Mouse (Mus musculus) heart, embryonic 12.5 days (tissue): ENCODE measurements at regions not wholly inside any gene's neighbourhood (a gene's known extent, or its start where the extent isn't known, plus 50 kb on each side); places are given as distances from the start of the nearest gene placed in this dataset.

Experiments
- ATAC-seq: fragments of 200-750 bp; cut with Nextera tagmentation; 2 replicates; pipeline ENCODE4 v1.8.0; 2017; ENCODE audit warnings: moderate TSS enrichment, moderate library complexity; ENCODE audit not compliant: insufficient number of reproducible peaks, low FRiP score
- H3K27ac ChIP-seq: fragments of 300-500 bp; sonication (generic); 2 replicates; pipeline ENCODE4 v1.5.1; 2016; ENCODE audit warnings: mild to moderate bottlenecking, moderate library complexity; ENCODE audit not compliant: poor library complexity, severe bottlenecking
- H3K27me3 ChIP-seq: fragments of 300-500 bp; sonication (generic); replicated peaks from 2 replicates; pipeline ENCODE4 v1.6.1; 2016; ENCODE audit warnings: mild to moderate bottlenecking, moderate library complexity
- H3K36me3 ChIP-seq: fragments of 300-500 bp; sonication (generic); 2 replicates; pipeline ENCODE4 v1.6.1; 2016; ENCODE audit warnings: mild to moderate bottlenecking, moderate library complexity
- H3K4me1 ChIP-seq: fragments of 300-500 bp; sonication (generic); replicated peaks from 2 replicates; pipeline ENCODE4 v1.6.1; 2016; ENCODE audit warnings: mild to moderate bottlenecking
- H3K4me2 ChIP-seq: fragments of 300-500 bp; sonication (generic); 2 replicates; pipeline ENCODE4 v1.6.1; 2016; ENCODE audit warnings: mild to moderate bottlenecking, moderate library complexity
- H3K4me3 ChIP-seq: fragments of 300-500 bp; sonication (generic); 2 replicates; pipeline ENCODE4 v1.5.1; 2016; ENCODE audit warnings: mild to moderate bottlenecking
- H3K9ac ChIP-seq: fragments of 300-500 bp; sonication (generic); 2 replicates; pipeline ENCODE4 v1.6.1; 2016; ENCODE audit warnings: mild to moderate bottlenecking, moderate library complexity
- H3K9me3 ChIP-seq: fragments of 300-500 bp; sonication (generic); replicated peaks from 2 replicates; pipeline ENCODE4 v1.6.1; 2016; ENCODE audit warnings: mild to moderate bottlenecking, moderate library complexity
- WGBS: fragments of 180-500 bp; shearing (Covaris S2); methylation state at CpG from one replicate; pipeline ENCODE4 v1.1.7; 2016; 5-methylcytosine and 5-hydroxymethylcytosine counted together

DNA sequence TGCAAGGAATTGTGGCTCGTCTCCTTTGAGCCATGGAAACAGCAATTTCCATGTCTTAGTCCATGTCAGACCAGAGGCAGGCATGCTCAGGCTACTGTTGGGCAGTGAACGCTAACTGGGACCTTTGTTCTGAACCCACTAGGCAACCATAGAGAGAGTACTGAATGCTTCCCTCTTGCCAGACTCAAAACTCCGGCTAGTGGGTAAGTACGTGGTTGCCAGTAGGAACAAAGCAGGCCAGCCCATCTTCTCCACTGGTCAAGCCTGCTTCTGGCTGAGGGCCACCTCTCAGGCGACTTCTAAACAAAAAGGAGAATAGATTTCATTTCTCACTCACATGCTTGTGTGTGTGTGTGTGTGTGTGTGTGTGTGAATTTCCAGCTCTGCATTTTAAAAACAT is 163.8 kb upstream of the Maf start:
- no peak overlapping the region for H3K4me2 ChIP-seq
- no peaks in the 10 kb centered on the region for H3K27me3 ChIP-seq
- H3K9ac ChIP-seq, result no peak overlapping the region
- ATAC-seq, result no peak
- H3K4me3 ChIP-seq, result no peak overlapping the region
- no peak overlapping the region for H3K27ac ChIP-seq
- H3K9me3 ChIP-seq, result no peaks in the 10 kb centered on the region
- 65% methylated on average over 5 of the region's 5 CpGs for WGBS
- H3K36me3 ChIP-seq, result no peaks in the 10 kb centered on the region
- no peaks in the 10 kb centered on the region for H3K4me1 ChIP-seq

DNA sequence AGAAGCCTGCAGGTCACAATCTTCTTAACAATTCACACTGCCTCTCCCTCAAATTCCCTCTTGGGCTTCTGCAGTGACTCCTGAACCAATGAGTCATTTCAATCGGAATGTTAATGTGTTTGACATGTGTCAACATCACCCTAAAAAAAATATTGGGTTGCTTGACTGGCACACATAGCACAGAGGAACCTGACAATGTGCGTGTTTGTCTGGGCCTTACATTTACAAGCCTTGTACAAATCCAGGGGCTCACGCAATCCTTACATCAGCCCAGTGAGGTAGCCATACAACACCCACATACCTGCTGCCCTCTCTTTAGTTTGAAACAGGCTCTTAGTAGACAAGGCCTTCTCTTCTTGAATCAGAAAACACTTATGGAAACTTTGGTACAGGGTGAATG is 153.8 kb upstream of the Maf start:
- Histone ChIP-seq H3K27ac (no peak overlapping the region), H3K9me3 (no peaks in the 10 kb centered on the region), H3K9ac (no peak overlapping the region), H3K36me3 (no peaks in the 10 kb centered on the region), H3K4me2 (no peak overlapping the region), H3K4me3 (no peak overlapping the region), H3K27me3 (no peaks in the 10 kb centered on the region), H3K4me1 (no peaks in the 10 kb centered on the region)
- WGBS, result 80% methylated on average over 3 of the region's 3 CpGs
- ATAC-seq, result no peak

DNA sequence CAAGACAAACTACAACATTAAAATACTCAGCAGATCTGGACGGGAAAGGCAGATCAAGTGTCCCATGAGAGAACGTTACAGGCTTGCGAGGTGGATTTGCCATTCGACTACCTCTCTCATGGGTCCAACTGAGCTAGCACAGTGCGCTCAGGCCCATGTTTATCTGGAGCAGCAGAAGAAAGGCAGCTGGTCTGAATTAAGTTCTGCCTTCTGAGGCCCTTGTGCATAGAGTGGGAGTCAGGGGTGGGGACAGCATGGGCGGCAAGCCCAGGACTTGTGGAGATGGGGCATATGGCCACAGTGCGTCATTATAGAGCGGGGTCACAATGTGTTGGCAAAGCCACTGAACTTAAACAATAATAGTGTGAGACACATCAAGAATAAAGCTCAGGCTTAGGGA is 151.8 kb upstream of the Maf start:
- ATAC-seq, result no peak

DNA sequence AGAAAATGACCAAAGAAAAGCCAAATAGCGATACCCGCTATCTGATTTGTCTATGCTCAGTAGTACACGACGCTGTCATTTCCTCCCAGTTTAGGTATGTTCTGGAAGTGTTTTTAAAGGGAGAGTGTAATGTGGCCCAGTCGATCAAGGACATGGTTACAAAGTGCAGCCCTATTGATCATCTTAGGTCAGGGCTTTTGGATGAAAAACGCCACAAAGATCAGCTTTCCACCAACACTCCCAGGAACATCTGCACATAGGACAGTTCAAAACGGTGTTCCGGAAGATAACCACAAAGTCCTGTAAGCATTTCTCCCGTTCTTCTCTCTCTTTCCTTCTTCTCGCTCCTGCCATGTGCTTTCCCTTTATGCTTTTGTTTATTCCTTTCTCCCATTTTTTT is 149.2 kb upstream of the Maf start:
- WGBS, result 84% methylated on average over 10 of the region's 10 CpGs
- no peaks in the 10 kb centered on the region for H3K27me3 ChIP-seq
- no peaks in the 10 kb centered on the region for H3K4me1 ChIP-seq
- H3K4me2 ChIP-seq, result no peak overlapping the region
- H3K4me3 ChIP-seq, result no peak overlapping the region
- ATAC-seq, result no peak
- no peaks in the 10 kb centered on the region for H3K9me3 ChIP-seq
- no peaks in the 10 kb centered on the region for H3K36me3 ChIP-seq
- no peak overlapping the region for H3K9ac ChIP-seq
- no peak overlapping the region for H3K27ac ChIP-seq

More for the DNA sequence above, 151.8 kb upstream of the Maf start:
- no peak overlapping the region for H3K27ac ChIP-seq
- H3K36me3 ChIP-seq, result no peaks in the 10 kb centered on the region
- H3K4me2 ChIP-seq, result no peak overlapping the region
- H3K27me3 ChIP-seq, result no peaks in the 10 kb centered on the region
- no peak overlapping the region for H3K9ac ChIP-seq
- no peak overlapping the region for H3K4me3 ChIP-seq
- no peaks in the 10 kb centered on the region for H3K4me1 ChIP-seq
- 86% methylated on average over 8 of the region's 8 CpGs for WGBS
- H3K9me3 ChIP-seq, result no peaks in the 10 kb centered on the region

DNA sequence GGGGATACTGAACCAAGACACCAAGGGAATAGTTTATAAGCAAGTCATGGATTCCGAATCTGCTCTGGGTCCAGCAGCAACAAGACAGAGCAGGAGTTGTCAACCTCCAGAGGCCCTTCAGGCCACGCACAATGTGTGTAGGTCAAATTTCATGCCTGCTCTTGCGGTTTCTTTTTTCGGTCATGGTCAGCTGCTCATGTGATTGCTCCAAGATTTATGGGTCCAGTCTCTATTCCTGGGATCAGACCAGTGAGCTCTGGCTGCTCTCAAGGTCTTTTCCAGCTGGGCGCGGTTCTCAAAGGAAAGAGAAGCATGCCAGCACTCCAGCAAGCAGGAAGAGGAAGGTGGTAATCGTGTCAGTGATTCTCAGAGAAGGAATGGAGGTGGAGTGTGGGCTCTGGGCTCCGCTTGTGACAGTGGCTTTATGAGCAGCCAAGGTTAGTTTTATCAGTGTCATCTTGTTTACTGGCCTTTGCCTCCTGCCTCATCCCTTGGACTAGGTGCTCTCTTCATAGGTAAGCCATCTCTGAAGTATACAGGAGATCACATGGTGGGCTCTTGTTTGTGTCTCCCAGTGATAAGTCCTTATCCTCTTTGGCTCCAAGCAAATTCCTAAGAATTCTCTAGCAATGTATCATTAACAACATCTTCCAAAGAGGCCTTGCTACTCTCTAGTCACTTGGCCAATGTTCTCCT is 148.5 kb upstream of the Maf start:
- no peaks in the 10 kb centered on the region for H3K27me3 ChIP-seq
- no peak overlapping the region for H3K27ac ChIP-seq
- H3K4me3 ChIP-seq, result no peak overlapping the region
- WGBS, result 77% methylated on average over 8 of the region's 8 CpGs
- no peak overlapping the region for H3K9ac ChIP-seq
- H3K4me1 ChIP-seq, result no peaks in the 10 kb centered on the region
- no peak overlapping the region for H3K4me2 ChIP-seq
- no peaks in the 10 kb centered on the region for H3K9me3 ChIP-seq
- H3K36me3 ChIP-seq, result no peaks in the 10 kb centered on the region
- no peak for ATAC-seq

DNA sequence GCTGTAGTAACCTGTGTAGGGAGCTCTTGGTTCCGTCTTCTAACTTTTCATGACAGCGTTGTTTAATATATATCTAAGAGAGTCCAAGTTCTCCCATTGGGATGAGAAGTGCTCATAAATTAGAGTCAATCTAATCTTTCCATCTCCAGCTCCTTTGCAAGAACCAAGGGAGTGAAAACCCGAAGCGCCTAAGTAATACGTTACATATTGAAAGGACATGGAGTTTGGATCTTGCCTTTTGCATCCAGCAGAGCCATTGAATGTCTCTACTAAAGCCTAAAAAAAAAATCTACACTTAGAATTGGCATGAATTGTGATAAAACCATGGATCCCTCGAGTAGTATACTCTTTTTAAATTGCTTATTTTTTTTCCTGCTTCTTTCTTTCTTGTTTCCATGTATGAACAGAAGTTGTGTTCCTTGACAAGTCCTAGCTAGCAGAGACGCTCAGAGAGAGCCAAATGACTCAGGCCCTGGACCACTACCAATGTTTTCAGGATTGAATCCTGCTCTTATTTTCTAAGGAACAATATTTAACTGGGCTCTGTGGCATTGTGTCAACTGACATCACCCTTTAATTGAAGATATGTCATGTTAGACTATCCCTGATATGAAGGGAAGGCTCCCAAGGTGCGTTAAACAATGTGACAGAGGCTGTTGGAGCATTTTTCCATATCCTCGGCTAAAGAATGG is 146.8 kb upstream of the Maf start:
- no peak for ATAC-seq
- Histone ChIP-seq H3K9me3 (no peaks in the 10 kb centered on the region), H3K4me1 (no peaks in the 10 kb centered on the region), H3K4me3 (no peak overlapping the region), H3K27me3 (no peaks in the 10 kb centered on the region), H3K36me3 (no peaks in the 10 kb centered on the region), H3K4me2 (no peak overlapping the region), H3K27ac (no peak overlapping the region), H3K9ac (no peak overlapping the region)
- WGBS, result 82% methylated on average over 9 of the region's 9 CpGs

DNA sequence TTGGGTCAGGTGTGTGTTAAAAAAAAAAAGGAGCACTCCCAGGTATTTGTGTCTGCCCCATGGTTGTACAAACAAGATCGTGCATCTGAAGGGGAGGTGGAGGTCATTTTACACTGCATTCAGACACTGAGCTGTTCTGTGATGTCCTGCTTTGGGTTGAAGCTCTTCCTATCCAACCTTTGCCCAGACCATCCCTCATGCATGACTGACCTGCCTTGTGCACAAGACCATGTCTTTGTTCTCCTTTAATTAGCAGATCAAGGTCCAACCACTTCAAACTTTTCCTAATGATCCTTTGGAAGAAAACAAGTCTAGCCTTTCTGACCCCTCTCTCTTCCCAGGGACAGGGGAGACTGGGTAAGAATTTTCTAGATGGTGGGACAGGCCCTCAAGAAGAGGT is 143.0 kb upstream of the Maf start:
- H3K27me3 ChIP-seq, result no peaks in the 10 kb centered on the region
- H3K9ac ChIP-seq, result no peak overlapping the region
- H3K4me3 ChIP-seq, result no peak overlapping the region
- no peak for ATAC-seq
- H3K4me2 ChIP-seq, result no peak overlapping the region
- no peaks in the 10 kb centered on the region for H3K4me1 ChIP-seq
- H3K36me3 ChIP-seq, result no peaks in the 10 kb centered on the region
- WGBS, result 59% methylated on average over 1 of the region's 1 CpGs
- no peaks in the 10 kb centered on the region for H3K9me3 ChIP-seq
- no peak overlapping the region for H3K27ac ChIP-seq

DNA sequence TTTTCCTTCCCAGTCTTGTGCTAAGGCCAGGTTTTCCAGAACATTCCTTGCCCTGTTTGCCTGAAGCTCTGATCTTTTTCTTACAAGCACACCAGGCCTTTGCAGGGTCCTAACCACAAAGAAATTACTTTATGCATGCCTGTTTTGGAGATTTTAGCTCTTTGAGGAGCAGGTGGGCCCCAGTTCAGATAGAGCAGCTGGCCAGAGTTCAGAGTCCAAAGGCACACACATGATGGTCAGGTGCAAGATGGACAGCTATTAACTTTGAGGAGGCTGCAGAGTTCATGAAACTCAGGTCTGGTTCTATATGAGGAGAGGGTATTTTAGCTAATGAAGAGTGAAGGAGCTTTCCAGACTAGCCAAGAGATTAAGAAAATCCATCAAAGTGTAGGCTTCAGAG is 125.8 kb upstream of the Maf start:
- no peak overlapping the region for H3K4me3 ChIP-seq
- no peak overlapping the region for H3K9ac ChIP-seq
- no peaks in the 10 kb centered on the region for H3K9me3 ChIP-seq
- H3K36me3 ChIP-seq, result no peaks in the 10 kb centered on the region
- no peak overlapping the region for H3K27ac ChIP-seq
- no peaks in the 10 kb centered on the region for H3K27me3 ChIP-seq
- no peak for ATAC-seq
- H3K4me2 ChIP-seq, result no peak overlapping the region
- no peaks in the 10 kb centered on the region for H3K4me1 ChIP-seq

DNA sequence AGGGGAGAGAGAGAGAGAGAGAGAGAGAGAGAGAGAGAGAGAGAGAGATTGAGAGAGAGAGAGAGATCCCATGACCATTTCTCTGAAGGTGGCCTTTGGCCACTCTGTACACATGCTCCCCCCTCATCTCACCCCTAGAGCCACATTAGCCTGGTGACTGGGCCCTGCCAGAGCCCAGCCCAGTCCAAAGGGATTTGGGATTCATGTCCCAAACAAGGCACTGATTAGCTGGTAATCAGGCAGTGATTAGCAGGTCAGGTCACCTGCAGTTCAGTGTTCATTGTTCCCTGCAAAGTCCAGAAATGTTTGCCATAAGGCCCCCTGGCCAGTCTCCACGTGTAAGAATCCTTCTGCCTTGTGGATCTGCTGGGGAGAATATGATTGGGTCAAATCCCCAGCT is 124.1 kb upstream of the Maf start:
- H3K4me3 ChIP-seq, result no peak overlapping the region
- no peaks in the 10 kb centered on the region for H3K9me3 ChIP-seq
- no peak overlapping the region for H3K9ac ChIP-seq
- H3K27ac ChIP-seq, result no peak overlapping the region
- 35% methylated on average over 1 of the region's 1 CpGs for WGBS
- no peaks in the 10 kb centered on the region for H3K36me3 ChIP-seq
- peaks cover 3% of the 10 kb centered on the region for H3K4me1 ChIP-seq
- no peaks in the 10 kb centered on the region for H3K27me3 ChIP-seq
- H3K4me2 ChIP-seq, result no peak overlapping the region
- no peak for ATAC-seq

DNA sequence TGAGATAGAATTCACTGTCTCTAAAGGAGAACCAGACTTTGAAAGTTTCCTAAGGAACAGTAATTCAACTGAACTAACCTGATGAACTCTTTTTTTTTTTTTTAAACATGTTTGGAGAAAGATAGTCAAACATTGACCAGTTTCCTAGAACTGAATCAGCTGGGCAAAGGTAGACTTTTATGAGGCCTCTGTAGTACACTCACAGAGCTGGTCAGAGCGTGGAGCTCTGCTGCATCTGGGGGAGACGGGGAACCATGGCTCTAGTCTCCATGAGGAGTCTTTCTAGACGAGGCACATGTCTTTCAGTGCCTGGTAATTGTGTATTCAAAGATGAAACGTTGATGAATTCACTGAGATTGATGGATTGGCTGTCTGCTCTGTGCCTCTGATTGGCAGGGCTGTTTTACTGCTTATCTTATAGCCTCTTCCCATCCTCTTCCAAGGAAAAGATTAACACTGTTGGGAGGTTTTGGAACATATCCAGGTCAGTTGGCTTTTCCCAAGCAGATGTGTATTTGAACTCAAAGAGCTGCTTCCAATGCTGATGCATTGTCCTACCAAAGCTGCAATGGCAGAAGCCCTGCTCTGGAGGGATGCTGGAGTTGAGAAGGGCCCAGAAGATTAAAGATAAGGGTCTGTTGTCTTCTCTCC is 122.5 kb upstream of the Maf start:
- Histone ChIP-seq H3K36me3 (no peaks in the 10 kb centered on the region), H3K27me3 (no peaks in the 10 kb centered on the region), H3K9me3 (no peaks in the 10 kb centered on the region), H3K4me3 (no peak overlapping the region), H3K4me1 (peaks cover 18% of the 10 kb centered on the region), H3K27ac (no peak overlapping the region), H3K9ac (no peak overlapping the region), H3K4me2 (no peak overlapping the region)
- no peak for ATAC-seq
- 48% methylated on average over 4 of the region's 4 CpGs for WGBS

DNA sequence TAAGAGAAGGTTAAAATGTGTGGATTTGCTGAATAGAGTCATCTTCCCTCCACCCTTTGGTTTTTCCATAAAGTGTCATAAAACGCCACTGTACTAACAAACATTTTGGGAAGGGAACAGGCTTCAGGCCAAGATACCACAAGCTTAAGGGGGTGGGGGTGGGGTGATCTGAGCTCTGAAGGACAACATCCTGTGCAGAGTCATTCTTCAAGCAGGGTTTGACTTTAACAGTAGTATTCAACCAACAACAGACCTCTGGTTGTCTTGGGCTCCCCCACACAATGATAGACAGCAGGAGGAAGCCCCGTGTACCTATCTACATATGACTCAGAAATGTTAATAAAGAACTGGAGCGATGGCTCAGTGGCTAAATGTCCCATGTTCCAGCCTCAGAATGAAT is 118.9 kb upstream of the Maf start:
- no peaks in the 10 kb centered on the region for H3K9me3 ChIP-seq
- H3K4me1 ChIP-seq, result peaks cover 18% of the 10 kb centered on the region
- no peaks in the 10 kb centered on the region for H3K27me3 ChIP-seq
- no peak for ATAC-seq
- no peak overlapping the region for H3K27ac ChIP-seq
- H3K4me2 ChIP-seq, result no peak overlapping the region
- no peak overlapping the region for H3K4me3 ChIP-seq
- 38% methylated on average over 3 of the region's 3 CpGs for WGBS
- no peaks in the 10 kb centered on the region for H3K36me3 ChIP-seq
- H3K9ac ChIP-seq, result no peak overlapping the region
